Mouse (Mus musculus) thymus, adult 2 months (tissue): ENCODE data around the gene Inpp5a.

Experiments
- CTCF ChIP-seq: fragments of 200-500 bp; IDR thresholded peaks from 2 replicates; pipeline ENCODE4 v1.5.1; 2012; ENCODE audit warnings: mild to moderate bottlenecking, control low read depth, low read length, moderate library complexity, borderline replicate concordance; ENCODE audit not compliant: control insufficient read depth, poor library complexity, insufficient read depth; ENCODE audit errors: extremely low read depth
- POLR2A ChIP-seq: fragments of 200-500 bp; IDR thresholded peaks from 2 replicates; pipeline ENCODE4 v1.6.1; 2012; ENCODE audit warnings: mild to moderate bottlenecking, low read length, control low read depth, moderate library complexity; ENCODE audit not compliant: control insufficient read depth, poor library complexity, insufficient read depth; ENCODE audit errors: extremely low read depth

DNA sequence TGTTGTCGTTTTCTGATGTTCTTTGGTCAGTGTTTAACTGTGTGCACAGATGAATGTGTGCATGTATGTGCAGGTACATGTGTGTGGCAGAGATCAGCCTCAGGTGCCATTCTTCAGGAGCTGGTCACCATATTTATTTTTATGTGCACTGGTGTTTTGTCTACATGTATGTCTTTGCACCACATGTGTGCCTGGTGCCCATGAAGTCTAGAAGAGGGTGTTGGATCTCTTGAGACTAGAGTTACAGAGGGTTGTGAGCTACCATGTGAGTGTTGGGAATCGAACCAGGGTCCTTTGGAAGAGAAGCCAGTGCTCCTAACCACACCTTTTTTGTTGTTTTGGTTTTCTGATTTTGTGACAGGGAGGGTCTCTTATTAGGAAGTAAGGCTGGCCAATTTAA lies 7.0 kb upstream of the Inpp5a start:
- TF ChIP-seq CTCF (no peak), POLR2A (no peak)
